ENCODE assay signal across 24 mouse cellular contexts in genomic region chr1:186986086-186986485, GRCm38 (mm10). TPM values are rescaled to one million over a fixed set of nuclear protein-coding genes. Genes with fewer than 3 reads are reported as not detected.
DNase-seq lines count a peak whose midpoint lies in the region; ATAC-seq lines count a peak whose summit lies in the region.
"Had no signal": no experiment of that assay in that cellular context is flagged by ENCODE, and none has a peak within 500 bp of the region (broad histone marks: within the 10 kb centered on the region; RNA-seq: fewer than 3 reads in every experiment).

No protein-coding gene starts in this region.

- H3K27me3 ChIP-seq in hindbrain, embryonic 10.5 days (ENCODE audit: insufficient read depth, poor library complexity, severe bottlenecking), result peaks cover 6% of the 10 kb centered on the region; the same call in 1 of the 2 replicates
- H3K27me3 ChIP-seq in hindbrain, embryonic 11.5 days (ENCODE audit: control insufficient read depth, insufficient read depth, low read length), result no peaks in the 10 kb centered on the region
- H3K27me3 ChIP-seq: embryonic facial prominence, embryonic 12.5 days; embryonic facial prominence, embryonic 15.5 days; forebrain, embryonic 12.5 days; hindbrain, embryonic 15.5 days had no signal

- peak overlapping the region; percentile 50; the same call in 1 of the 2 replicates for H3K27ac ChIP-seq in hindbrain, embryonic 10.5 days
- no peak overlapping the region for H3K27ac ChIP-seq in hindbrain, embryonic 11.5 days (ENCODE audit: low read depth, low read length)
- H3K27ac ChIP-seq: embryonic facial prominence, embryonic 12.5 days; embryonic facial prominence, embryonic 15.5 days; forebrain, embryonic 12.5 days; heart, adult 2 months; hindbrain, embryonic 12.5 days; hindbrain, embryonic 15.5 days had no signal

- WGBS in hindbrain, embryonic 10.5 days, result 83% methylated on average over 9 of the region's 9 CpGs
- WGBS in hindbrain, embryonic 11.5 days, result 79% methylated on average over 9 of the region's 9 CpGs

- H3K9me3 ChIP-seq in hindbrain, embryonic 10.5 days, result no peaks in the 10 kb centered on the region
- no peaks in the 10 kb centered on the region for H3K9me3 ChIP-seq in hindbrain, embryonic 11.5 days (ENCODE audit: control insufficient read depth, low read length)
- H3K9me3 ChIP-seq: embryonic facial prominence, embryonic 12.5 days; embryonic facial prominence, embryonic 15.5 days; forebrain, embryonic 12.5 days; hindbrain, embryonic 12.5 days; hindbrain, embryonic 15.5 days had no signal

- no peak overlapping the region for H3K4me3 ChIP-seq in hindbrain, embryonic 10.5 days
- H3K4me3 ChIP-seq in hindbrain, embryonic 11.5 days (ENCODE audit: low read depth, low read length), result no peak overlapping the region
- H3K4me3 ChIP-seq: embryonic facial prominence, embryonic 12.5 days; embryonic facial prominence, embryonic 15.5 days; forebrain, embryonic 12.5 days; heart, adult 2 months; hindbrain, embryonic 12.5 days; hindbrain, embryonic 15.5 days had no signal

- no peak overlapping the region for H3K4me2 ChIP-seq in hindbrain, embryonic 11.5 days (replicated peaks; ENCODE audit: low read depth, low read length)
- H3K4me2 ChIP-seq: embryonic facial prominence, embryonic 12.5 days; embryonic facial prominence, embryonic 15.5 days; forebrain, embryonic 12.5 days; heart, embryonic 11.5 days; hindbrain, embryonic 12.5 days; hindbrain, embryonic 15.5 days had no signal

- DNase-seq in cerebellum, postnatal 10 days, result peak; percentile 15 to 30
- no peak for DNase-seq in cerebellum, adult 18-20 months
- DNase-seq in frontal cortex, postnatal 25 days (ENCODE audit: low spot score in 2 of 2), result no peak
- DNase-seq in hindbrain, embryonic 10.5 days (ENCODE audit: low spot score), result no peak
- no peak for DNase-seq in hindbrain, embryonic 11.5 days (ENCODE audit: low spot score)
- peak; percentile 78 for DNase-seq in retina, postnatal 1 day
- no peak for DNase-seq in right cerebral cortex, postnatal 4 days
- DNase-seq: adrenal gland, adult 8-10 months; adrenal gland, postnatal 25 days; cerebellum, adult 11-12 months; cerebellum, adult 9-10 months; cerebellum, postnatal 25 days; gastrocnemius, postnatal 10 days; gastrocnemius, postnatal 36 days; heart, adult 2 months had no signal

- no peak overlapping the region for H3K9ac ChIP-seq in hindbrain, embryonic 11.5 days (ENCODE audit: low read depth, low read length)
- H3K9ac ChIP-seq: embryonic facial prominence, embryonic 12.5 days; embryonic facial prominence, embryonic 15.5 days; forebrain, embryonic 12.5 days; hindbrain, embryonic 12.5 days; hindbrain, embryonic 15.5 days had no signal

- ATAC-seq in frontal cortex, adult (ENCODE audit: low TSS enrichment), result peak; percentile 29
- ATAC-seq in hindbrain, embryonic 11.5 days (ENCODE audit: low FRiP score), result no peak
- ATAC-seq: activated CD4-positive, CD25-positive, alpha-beta regulatory T cell, adult 4 months; intestine, postnatal 0 days had no signal

- peaks cover 19% of the 10 kb centered on the region; the same call in 1 of the 2 replicates for H3K4me1 ChIP-seq in hindbrain, embryonic 10.5 days (replicated peaks)
- 0 out of 2 replicates have a peak, but pooled peaks cover 2% of the 10 kb centered on the region for H3K4me1 ChIP-seq in hindbrain, embryonic 11.5 days (replicated peaks; ENCODE audit: control insufficient read depth, insufficient read depth, low read length)
- H3K4me1 ChIP-seq: embryonic facial prominence, embryonic 15.5 days had no signal

- H3K36me3 ChIP-seq in hindbrain, embryonic 10.5 days, result no peaks in the 10 kb centered on the region
- no peaks in the 10 kb centered on the region for H3K36me3 ChIP-seq in hindbrain, embryonic 11.5 days (ENCODE audit: control insufficient read depth, insufficient read depth, low read length)
- H3K36me3 ChIP-seq: embryonic facial prominence, embryonic 12.5 days; embryonic facial prominence, embryonic 15.5 days; forebrain, embryonic 12.5 days; hindbrain, embryonic 12.5 days; hindbrain, embryonic 15.5 days had no signal

RNA-seq across cellular contexts. Expression of gene D1Pas1, which starts 18.9 kb away (rescaled TPM):
- polyA plus RNA-seq in hindbrain, embryonic 10.5 days (2016; fragmentation: Nextera tagmentation; extraction: Ambion mirVana), result 0.20 and 0.25 TPM in 2 replicates
- polyA plus RNA-seq in hindbrain, embryonic 11.5 days (2014; fragmentation: Nextera tagmentation; extraction: Ambion mirVana), result 0.06 TPM in 1 of 2 replicates, not detected in the other
- polyA plus RNA-seq: activated CD4-positive, CD25-positive, alpha-beta regulatory T cell, adult 4 months; embryonic facial prominence, embryonic 12.5 days; forebrain, embryonic 12.5 days; heart, adult 2 months; intestine, postnatal 0 days had no signal

Comparison
In these comparisons a context has a peak if more than half of its experiments do, and no peak if none do; other contexts are left out.
1. DNase-seq: peak in cerebellum, postnatal 10 days (2 of 2) and retina, postnatal 1 day (single experiment); none in cerebellum, adult 18-20 months (0 of 2), frontal cortex, postnatal 25 days (0 of 2), hindbrain, embryonic 10.5 days (single experiment), hindbrain, embryonic 11.5 days (single experiment) and right cerebral cortex, postnatal 4 days (single experiment).